Mouse (Mus musculus) lung, postnatal 0 days (tissue): ENCODE data around the gene Vps35l. TPM values are rescaled to one million over a fixed set of nuclear protein-coding genes. Genes with fewer than 3 reads are reported as not detected.

Source experiments
- ATAC-seq: fragments of 200-750 bp; cut with Nextera tagmentation; 2 replicates; pipeline ENCODE4 v1.8.0; 2017; ENCODE audit warnings: moderate library complexity
- DNase-seq: peaks from one replicate; pipeline ENCODE4 v3.0.0-alpha.2; 2016; ENCODE audit warnings: low spot score
- H3K27ac ChIP-seq: fragments of 300-500 bp; sonication (generic); 2 replicates; pipeline ENCODE4 v1.5.1; 2014; ENCODE audit warnings: antibody characterized with exemption, mild to moderate bottlenecking, low read length, mixed read lengths
- H3K27me3 ChIP-seq: fragments of 300-500 bp; sonication (generic); replicated peaks from 2 replicates; pipeline ENCODE4 v1.6.1; 2014; ENCODE audit warnings: low read length, mixed read lengths; ENCODE audit not compliant: insufficient read depth
- H3K36me3 ChIP-seq: fragments of 300-500 bp; sonication (generic); 2 replicates; pipeline ENCODE4 v1.6.1; 2014; ENCODE audit warnings: low read length, mixed read lengths; ENCODE audit not compliant: insufficient read depth
- H3K4me1 ChIP-seq: fragments of 300-500 bp; sonication (generic); 2 replicates; pipeline ENCODE4 v1.6.1; 2014; ENCODE audit warnings: antibody characterized with exemption, low read depth, low read length, mixed read lengths; ENCODE audit not compliant: insufficient read depth
- H3K4me2 ChIP-seq: fragments of 300-500 bp; sonication (generic); replicated peaks from 2 replicates; pipeline ENCODE4 v1.6.1; 2014; ENCODE audit warnings: low read depth, mild to moderate bottlenecking, low read length, moderate library complexity, mixed read lengths
- H3K4me3 ChIP-seq: fragments of 300-500 bp; sonication (generic); 2 replicates; pipeline ENCODE4 v1.5.1; 2014; ENCODE audit warnings: low read depth, low read length
- H3K9ac ChIP-seq: fragments of 300-500 bp; sonication (generic); replicated peaks from 2 replicates; pipeline ENCODE4 v1.6.1; 2014; ENCODE audit warnings: low read depth, mild to moderate bottlenecking
- H3K9me3 ChIP-seq: fragments of 300-500 bp; sonication (generic); 2 replicates; pipeline ENCODE4 v1.6.1; 2016; ENCODE audit warnings: low read length, mixed read lengths
- CTCF ChIP-seq: IDR thresholded peaks from 2 replicates; pipeline ENCODE4 v1.5.1; 2016; ENCODE audit warnings: antibody characterized with exemption, mild to moderate bottlenecking
- EP300 ChIP-seq: IDR thresholded peaks from 2 replicates; pipeline ENCODE4 v1.6.1; 2016; ENCODE audit warnings: antibody characterized with exemption, mild to moderate bottlenecking, control low read depth
- WGBS: fragments of 180-500 bp; shearing (Covaris S2); extraction: QIAGEN DNeasy Blood & Tissue Kit; methylation state at CpG from one replicate; pipeline ENCODE4 v1.1.7; 2014; 5-methylcytosine and 5-hydroxymethylcytosine counted together
- polyA plus RNA-seq: library from polyadenylated mRNA; unstranded; fragments of >200 nt; fragmentation: Nextera tagmentation; extraction: Ambion mirVana; gene quantifications from 2 replicates; pipeline ENCODE4 v1.2.1, GENCODE M21; 2015

Gene Vps35l
- polyA plus RNA-seq, 1 experiment from 2014 or later, result 45.0 TPM

DNA sequence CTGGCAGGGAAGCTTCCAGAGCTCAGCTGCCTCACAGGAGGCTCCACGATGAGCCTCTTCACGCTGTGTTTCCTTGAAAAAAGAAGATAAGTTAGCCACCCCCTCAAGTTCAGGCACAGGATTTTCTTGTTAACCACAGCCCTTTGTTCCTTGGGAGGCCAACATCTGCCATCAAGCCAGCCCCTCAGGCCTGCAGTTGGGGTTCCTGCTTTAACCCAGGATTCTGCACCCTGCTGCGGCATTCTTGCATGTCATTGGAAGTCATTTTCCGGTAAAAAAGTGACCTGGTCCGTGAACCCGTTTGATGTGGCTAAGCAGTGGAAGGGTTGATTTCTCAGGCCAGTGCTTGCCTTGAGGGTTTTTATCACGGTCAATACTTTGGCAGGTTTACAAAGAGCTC is 84.4 kb downstream of the Vps35l start:
- DNase-seq (no peak), ATAC-seq (no peak)
- no peak overlapping the region for H3K4me3 ChIP-seq
- H3K4me1 ChIP-seq, result no peaks in the 10 kb centered on the region
- no peak overlapping the region for H3K9ac ChIP-seq
- H3K9me3 ChIP-seq, result no peaks in the 10 kb centered on the region
- no peak for TF ChIP-seq EP300
- TF ChIP-seq CTCF, result no peak
- H3K27ac ChIP-seq, result no peak overlapping the region
- WGBS, result 75% methylated on average over 7 of the region's 7 CpGs
- H3K27me3 ChIP-seq, result no peaks in the 10 kb centered on the region
- H3K4me2 ChIP-seq, result no peak overlapping the region
- H3K36me3 ChIP-seq, result peaks cover 4% of the 10 kb centered on the region; the same call in 1 of the 2 replicates

DNA sequence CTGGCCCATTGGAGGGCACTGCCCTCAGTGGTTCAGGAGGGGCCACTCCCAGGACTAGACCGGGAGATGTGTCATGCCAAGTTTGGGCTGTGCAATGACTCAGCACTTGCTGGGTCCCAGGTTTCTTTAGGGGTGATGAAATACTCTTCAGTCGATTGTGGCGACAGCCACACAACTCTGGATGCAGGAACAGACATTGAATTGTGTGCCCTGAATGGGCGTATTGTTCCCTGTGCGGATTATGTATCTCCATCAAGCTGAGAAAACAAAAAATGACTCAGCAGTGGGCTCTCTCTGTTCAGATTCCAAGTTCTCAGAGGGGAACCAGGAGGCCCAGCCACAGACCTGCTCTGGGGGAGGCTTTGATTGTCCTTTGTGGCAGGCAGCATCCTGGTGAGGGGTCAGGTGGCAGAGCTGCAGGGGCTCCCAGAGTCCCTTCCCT is 88.0 kb downstream of the Vps35l start:
- Histone ChIP-seq H3K9ac (no peak overlapping the region), H3K9me3 (no peaks in the 10 kb centered on the region), H3K4me3 (no peak overlapping the region), H3K27me3 (no peaks in the 10 kb centered on the region), H3K4me1 (no peaks in the 10 kb centered on the region), H3K36me3 (peaks cover 4% of the 10 kb centered on the region; the same call in 1 of the 2 replicates), H3K27ac (no peak overlapping the region), H3K4me2 (no peak overlapping the region)
- TF ChIP-seq EP300 (no peak), CTCF (no peak)
- ATAC-seq (no peak; the same call in 1 of the 2 replicates), DNase-seq (no peak)
- WGBS, result 60% methylated on average over 5 of the region's 5 CpGs

DNA sequence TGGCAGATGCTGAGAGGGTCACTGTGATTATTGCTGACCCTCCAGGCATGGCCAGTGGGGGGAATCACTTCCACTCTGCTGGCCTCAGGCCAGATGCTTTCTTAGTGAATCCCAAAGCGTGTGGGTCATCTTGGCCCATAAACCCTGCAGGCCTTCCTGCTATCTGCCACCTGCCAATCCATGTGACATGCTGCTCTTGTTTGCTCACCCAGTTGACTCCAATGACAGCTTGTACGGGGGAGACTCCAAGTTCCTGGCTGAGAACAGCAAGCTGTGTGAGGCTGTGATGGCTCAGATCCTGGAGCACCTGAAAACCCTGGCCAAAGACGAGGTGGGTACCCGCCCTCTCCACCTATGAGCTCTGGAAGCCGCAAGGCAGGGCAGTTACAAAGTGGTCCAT is 97.9 kb downstream of the Vps35l start:
- 76% methylated on average over 5 of the region's 5 CpGs for WGBS
- H3K4me1 ChIP-seq, result no peaks in the 10 kb centered on the region
- no peaks in the 10 kb centered on the region for H3K27me3 ChIP-seq
- TF ChIP-seq EP300, result no peak
- TF ChIP-seq CTCF, result no peak
- H3K9me3 ChIP-seq, result no peaks in the 10 kb centered on the region
- no peak overlapping the region for H3K4me3 ChIP-seq
- ATAC-seq (no peak), DNase-seq (no peak)
- peaks cover 40% of the 10 kb centered on the region for H3K36me3 ChIP-seq
- H3K9ac ChIP-seq, result no peak overlapping the region
- H3K27ac ChIP-seq, result no peak overlapping the region
- H3K4me2 ChIP-seq, result no peak overlapping the region

DNA sequence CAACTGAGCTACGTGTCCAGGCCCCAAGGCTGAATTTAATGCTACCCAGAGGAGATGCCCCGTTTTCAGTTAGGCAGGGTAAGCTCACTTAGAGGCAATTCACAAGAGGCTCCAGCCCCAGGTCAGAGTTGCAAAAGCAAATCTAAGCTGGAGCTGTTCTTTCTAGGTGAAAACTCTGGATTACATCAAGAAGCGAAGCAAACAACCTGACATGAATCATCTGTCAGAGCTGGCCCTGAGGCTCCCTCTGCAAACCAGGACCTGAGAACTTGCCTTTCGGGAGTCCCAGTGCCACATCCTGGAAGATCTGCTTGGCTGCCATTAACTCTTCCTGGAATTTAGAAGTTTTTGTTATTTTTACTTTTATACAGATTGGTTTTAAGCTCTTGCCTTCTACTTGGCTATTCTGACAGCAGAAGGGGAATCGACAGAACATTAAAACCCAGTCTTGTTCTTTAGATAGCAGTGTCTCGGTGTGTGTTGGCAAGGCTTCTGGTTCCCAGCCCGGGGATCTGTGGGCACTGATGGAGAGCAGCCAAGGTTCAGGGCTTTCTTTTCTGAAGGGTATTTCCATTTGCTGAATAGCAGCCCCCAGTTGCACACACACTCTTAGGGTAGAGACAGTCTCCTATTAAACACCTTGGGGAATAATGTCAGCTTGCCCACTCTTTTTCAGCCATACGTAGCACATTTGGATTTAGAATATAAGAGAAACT is 101.2 kb downstream of the Vps35l start:
- H3K4me1 ChIP-seq, result no peaks in the 10 kb centered on the region
- no peak for TF ChIP-seq EP300
- TF ChIP-seq CTCF, result no peak
- H3K4me2 ChIP-seq, result no peak overlapping the region
- WGBS, result 73% methylated on average over 8 of the region's 8 CpGs
- H3K27me3 ChIP-seq, result no peaks in the 10 kb centered on the region
- H3K9ac ChIP-seq, result no peak overlapping the region
- DNase-seq, result no peak
- peaks cover 44% of the 10 kb centered on the region for H3K36me3 ChIP-seq
- no peaks in the 10 kb centered on the region for H3K9me3 ChIP-seq
- no peak for ATAC-seq
- no peak overlapping the region for H3K4me3 ChIP-seq
- no peak overlapping the region for H3K27ac ChIP-seq

DNA sequence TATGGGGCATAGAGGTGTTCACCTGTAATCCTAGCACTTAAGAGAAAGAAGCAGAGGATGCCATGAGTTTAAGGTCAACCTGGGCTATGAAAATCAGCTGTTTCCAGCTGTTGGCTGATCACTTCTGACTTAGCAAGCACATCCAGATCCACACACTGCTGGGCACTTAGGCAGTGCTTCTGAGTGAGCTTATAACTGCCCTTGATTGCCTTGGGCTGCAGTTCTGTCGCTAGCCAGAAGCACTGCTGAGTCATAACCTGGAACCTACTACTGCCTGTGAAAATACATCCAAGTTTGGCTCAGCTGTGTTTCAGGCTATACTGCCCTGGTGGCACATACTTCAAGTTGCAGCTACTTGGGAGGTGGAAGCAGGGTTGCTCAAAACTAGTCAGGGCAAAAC is 101.8 kb downstream of the Vps35l start:
- DNase-seq, result peak; percentile 41
- ATAC-seq, result 0 out of 2 replicates have a peak, but pooled peaks have one; percentile 15
- Histone ChIP-seq H3K4me1 (no peaks in the 10 kb centered on the region), H3K9me3 (no peaks in the 10 kb centered on the region), H3K9ac (no peak overlapping the region), H3K27me3 (no peaks in the 10 kb centered on the region), H3K36me3 (peaks cover 44% of the 10 kb centered on the region), H3K4me3 (no peak overlapping the region), H3K27ac (no peak overlapping the region), H3K4me2 (no peak overlapping the region)
- WGBS, result 39% methylated on average over 1 of the region's 1 CpGs
- 0 out of 2 replicates have a peak, but pooled peaks have one; percentile 1 for TF ChIP-seq CTCF
- TF ChIP-seq EP300, result no peak

DNA sequence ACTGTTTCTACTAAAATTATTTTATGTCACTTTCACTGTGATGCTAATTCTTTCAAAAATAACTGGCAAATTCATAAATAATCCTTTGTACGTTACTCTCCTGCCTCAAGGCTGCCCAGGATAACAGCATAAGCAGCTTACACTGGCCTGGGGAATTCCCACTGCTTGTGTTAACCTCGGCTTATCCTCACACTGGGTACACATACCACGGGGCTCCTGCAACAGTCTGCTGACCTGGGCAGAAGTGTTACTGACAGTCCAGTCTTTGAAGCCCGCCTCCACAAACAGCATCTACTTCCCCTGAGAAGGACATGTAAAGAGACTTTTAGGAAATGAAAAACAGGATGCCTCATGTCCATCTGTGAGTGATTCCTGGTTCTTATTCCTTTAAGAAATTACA is 102.9 kb downstream of the Vps35l start:
- no peak overlapping the region for H3K4me2 ChIP-seq

DNA sequence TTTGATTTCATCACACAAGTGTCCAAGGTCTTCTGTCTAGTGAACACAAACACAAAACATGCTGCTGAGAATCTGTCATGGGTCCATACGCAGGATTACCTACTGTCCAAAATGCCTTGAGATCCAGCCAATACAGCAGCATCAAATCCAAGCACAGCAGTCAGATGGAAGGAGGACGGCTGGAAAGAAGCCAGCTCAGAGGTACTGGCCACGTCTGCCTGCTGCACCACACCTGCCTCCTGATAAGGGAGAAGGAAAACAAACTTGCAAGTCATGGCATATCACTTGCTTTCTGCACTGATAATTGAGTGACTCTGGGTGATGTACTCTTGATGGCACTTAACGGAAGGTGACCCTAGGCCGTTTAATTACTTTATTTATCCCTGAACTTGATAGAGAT is 105.1 kb downstream of the Vps35l start:
- no peaks in the 10 kb centered on the region; the same call in 1 of the 2 replicates for H3K4me1 ChIP-seq
- no peak overlapping the region for H3K27ac ChIP-seq
- no peaks in the 10 kb centered on the region for H3K9me3 ChIP-seq
- WGBS, result 69% methylated on average over 5 of the region's 5 CpGs
- DNase-seq (no peak), ATAC-seq (no peak)
- no peak overlapping the region for H3K4me2 ChIP-seq
- no peak overlapping the region for H3K4me3 ChIP-seq
- TF ChIP-seq EP300 (no peak), CTCF (no peak)
- peaks cover 37% of the 10 kb centered on the region for H3K36me3 ChIP-seq
- H3K27me3 ChIP-seq, result no peaks in the 10 kb centered on the region
- no peak overlapping the region for H3K9ac ChIP-seq

More for the DNA sequence above, 102.9 kb downstream of the Vps35l start:
- Histone ChIP-seq H3K9me3 (no peaks in the 10 kb centered on the region), H3K36me3 (peaks cover 47% of the 10 kb centered on the region), H3K4me1 (no peaks in the 10 kb centered on the region), H3K27ac (no peak overlapping the region), H3K9ac (no peak overlapping the region), H3K27me3 (no peaks in the 10 kb centered on the region), H3K4me3 (no peak overlapping the region)
- 72% methylated on average over 4 of the region's 4 CpGs for WGBS
- ATAC-seq (no peak), DNase-seq (no peak)
- TF ChIP-seq CTCF, result no peak
